Mouse (Mus musculus): ENCODE data around the gene Cald1. TPM values are rescaled to one million over a fixed set of nuclear protein-coding genes. Genes with fewer than 3 reads are reported as not detected.

Gene Cald1
- polyA plus RNA-seq, 1 experiment from 2014 or later = 70.4 TPM

GRCm38 (mm10) chr6:34640226-34640625 lies 41.9 kb downstream of the Cald1 start:
- H3K9ac ChIP-seq = no peak overlapping the region
- WGBS (ENCODE audit: insufficient replicate concordance) = 71% methylated on average over 9 of the region's 9 CpGs

GRCm38 (mm10) chr6:34641081-34641480 lies 42.8 kb downstream of the Cald1 start:
- ATAC-seq (ENCODE audit: low read depth) (no peak), DNase-seq (no peak)
- Histone ChIP-seq H3K27ac (no peak overlapping the region), H3K4me2 (no peak overlapping the region), H3K9ac (no peak overlapping the region), H3K36me3 (no peaks in the 10 kb centered on the region), H3K4me3 (replicated peaks) (no peak overlapping the region), H3K9me3 (replicated peaks) (no peaks in the 10 kb centered on the region), H3K27me3 (no peaks in the 10 kb centered on the region), H3K4me1 (replicated peaks) (no peaks in the 10 kb centered on the region)

More at GRCm38 (mm10) chr6:34640226-34640625, 41.9 kb downstream of the Cald1 start:
- DNase-seq (no peak), ATAC-seq (ENCODE audit: low read depth) (no peak)
- Histone ChIP-seq H3K4me3 (replicated peaks) (no peak overlapping the region), H3K4me2 (no peak overlapping the region), H3K9me3 (replicated peaks) (no peaks in the 10 kb centered on the region), H3K4me1 (replicated peaks) (no peaks in the 10 kb centered on the region), H3K27ac (no peak overlapping the region), H3K27me3 (no peaks in the 10 kb centered on the region), H3K36me3 (no peaks in the 10 kb centered on the region)

- ATAC-seq (ENCODE audit: low read depth) = no peak
- WGBS (ENCODE audit: insufficient replicate concordance) = 74% methylated on average over 5 of the region's 5 CpGs
These were observed 43.8 kb downstream of the Cald1 start for GRCm38 (mm10) chr6:34642075-34642547.

GRCm38 (mm10) chr6:34648017-34648787 lies 49.9 kb downstream of the Cald1 start:
- no peak for ATAC-seq (ENCODE audit: low read depth)
- H3K27ac ChIP-seq = no peak overlapping the region

More at GRCm38 (mm10) chr6:34642075-34642547, 43.8 kb downstream of the Cald1 start:
- Histone ChIP-seq H3K27ac (no peak overlapping the region), H3K4me3 (replicated peaks) (no peak overlapping the region), H3K9me3 (replicated peaks) (no peaks in the 10 kb centered on the region), H3K9ac (no peak overlapping the region), H3K4me1 (replicated peaks) (no peaks in the 10 kb centered on the region), H3K27me3 (no peaks in the 10 kb centered on the region), H3K36me3 (no peaks in the 10 kb centered on the region), H3K4me2 (no peak overlapping the region)
- no peak for DNase-seq

GRCm38 (mm10) chr6:34651298-34651697 lies 53.0 kb downstream of the Cald1 start:
- ATAC-seq (ENCODE audit: low read depth) (no peak), DNase-seq (no peak)
- Histone ChIP-seq H3K9ac (no peak overlapping the region), H3K27ac (no peak overlapping the region), H3K4me3 (replicated peaks) (no peak overlapping the region), H3K36me3 (no peaks in the 10 kb centered on the region), H3K4me2 (no peak overlapping the region), H3K4me1 (replicated peaks) (no peaks in the 10 kb centered on the region), H3K27me3 (no peaks in the 10 kb centered on the region), H3K9me3 (replicated peaks) (no peaks in the 10 kb centered on the region)
- WGBS (ENCODE audit: insufficient replicate concordance) = 73% methylated on average over 7 of the region's 7 CpGs

More at GRCm38 (mm10) chr6:34648017-34648787, 49.9 kb downstream of the Cald1 start:
- Histone ChIP-seq H3K4me3 (replicated peaks) (no peak overlapping the region), H3K9me3 (replicated peaks) (no peaks in the 10 kb centered on the region), H3K36me3 (no peaks in the 10 kb centered on the region), H3K27me3 (no peaks in the 10 kb centered on the region), H3K4me1 (replicated peaks) (no peaks in the 10 kb centered on the region), H3K9ac (no peak overlapping the region), H3K4me2 (no peak overlapping the region)
- WGBS (ENCODE audit: insufficient replicate concordance) = 56% methylated on average over 5 of the region's 5 CpGs
- no peak for DNase-seq

- no peaks in the 10 kb centered on the region for H3K27me3 ChIP-seq
- no peak overlapping the region for H3K9ac ChIP-seq
- ATAC-seq (ENCODE audit: low read depth) (no peak), DNase-seq (no peak)
- H3K27ac ChIP-seq = no peak overlapping the region
- no peak overlapping the region for H3K4me3 ChIP-seq (replicated peaks)
- no peaks in the 10 kb centered on the region for H3K9me3 ChIP-seq (replicated peaks)
- H3K36me3 ChIP-seq = no peaks in the 10 kb centered on the region
- 49% methylated on average over 3 of the region's 3 CpGs for WGBS (ENCODE audit: insufficient replicate concordance)
- H3K4me2 ChIP-seq = no peak overlapping the region
- H3K4me1 ChIP-seq (replicated peaks) = no peaks in the 10 kb centered on the region
These were observed 57.4 kb downstream of the Cald1 start for GRCm38 (mm10) chr6:34655719-34656118.

- Histone ChIP-seq H3K27me3 (no peaks in the 10 kb centered on the region), H3K4me3 (replicated peaks) (no peak overlapping the region), H3K4me1 (replicated peaks) (no peaks in the 10 kb centered on the region), H3K4me2 (no peak overlapping the region), H3K9me3 (replicated peaks) (no peaks in the 10 kb centered on the region), H3K27ac (no peak overlapping the region), H3K9ac (no peak overlapping the region), H3K36me3 (no peaks in the 10 kb centered on the region)
- WGBS (ENCODE audit: insufficient replicate concordance) = 52% methylated on average over 5 of the region's 5 CpGs
- DNase-seq = no peak
- no peak for ATAC-seq (ENCODE audit: low read depth)
These were observed 60.5 kb downstream of the Cald1 start for GRCm38 (mm10) chr6:34658791-34659190.

- no peak for DNase-seq
- 36% methylated on average over 8 of the region's 8 CpGs for WGBS (ENCODE audit: insufficient replicate concordance)
- no peak overlapping the region for H3K4me3 ChIP-seq (replicated peaks)
- H3K36me3 ChIP-seq = no peaks in the 10 kb centered on the region
- H3K9me3 ChIP-seq (replicated peaks) = no peaks in the 10 kb centered on the region
- no peak overlapping the region for H3K4me2 ChIP-seq
- no peak overlapping the region for H3K27ac ChIP-seq
- no peaks in the 10 kb centered on the region for H3K4me1 ChIP-seq (replicated peaks)
- no peaks in the 10 kb centered on the region for H3K27me3 ChIP-seq
- H3K9ac ChIP-seq = no peak overlapping the region
- no peak for ATAC-seq (ENCODE audit: low read depth)
These were observed 62.4 kb downstream of the Cald1 start for GRCm38 (mm10) chr6:34660724-34661123.

GRCm38 (mm10) chr6:34662626-34663025 lies 64.3 kb downstream of the Cald1 start:
- WGBS (ENCODE audit: insufficient replicate concordance) = 45% methylated on average over 6 of the region's 6 CpGs
- ATAC-seq (ENCODE audit: low read depth) = no peak
- no peaks in the 10 kb centered on the region for H3K36me3 ChIP-seq

GRCm38 (mm10) chr6:34664291-34664690 lies 66.0 kb downstream of the Cald1 start:
- Histone ChIP-seq H3K9ac (no peak overlapping the region), H3K4me1 (replicated peaks) (no peaks in the 10 kb centered on the region), H3K27me3 (no peaks in the 10 kb centered on the region), H3K36me3 (no peaks in the 10 kb centered on the region), H3K9me3 (replicated peaks) (no peaks in the 10 kb centered on the region), H3K27ac (no peak overlapping the region), H3K4me3 (replicated peaks) (no peak overlapping the region), H3K4me2 (no peak overlapping the region)
- ATAC-seq (ENCODE audit: low read depth) = no peak
- WGBS (ENCODE audit: insufficient replicate concordance) = 49% methylated on average over 4 of the region's 4 CpGs
- DNase-seq = no peak

More at GRCm38 (mm10) chr6:34662626-34663025, 64.3 kb downstream of the Cald1 start:
- no peak overlapping the region for H3K27ac ChIP-seq
- H3K27me3 ChIP-seq = no peaks in the 10 kb centered on the region
- H3K4me2 ChIP-seq = no peak overlapping the region
- H3K9me3 ChIP-seq (replicated peaks) = no peaks in the 10 kb centered on the region
- H3K4me3 ChIP-seq (replicated peaks) = no peak overlapping the region
- no peaks in the 10 kb centered on the region for H3K4me1 ChIP-seq (replicated peaks)
- DNase-seq = no peak
- H3K9ac ChIP-seq = no peak overlapping the region

- WGBS (ENCODE audit: insufficient replicate concordance) = 50% methylated on average over 5 of the region's 5 CpGs
- ATAC-seq (ENCODE audit: low read depth) = no peak
- H3K36me3 ChIP-seq = no peaks in the 10 kb centered on the region
These were observed 66.4 kb downstream of the Cald1 start for GRCm38 (mm10) chr6:34664749-34665148.

GRCm38 (mm10) chr6:34668739-34669254 lies 70.5 kb downstream of the Cald1 start:
- 80% methylated on average over 5 of the region's 5 CpGs for WGBS (ENCODE audit: insufficient replicate concordance)

More at GRCm38 (mm10) chr6:34664749-34665148, 66.4 kb downstream of the Cald1 start:
- Histone ChIP-seq H3K4me3 (replicated peaks) (no peak overlapping the region), H3K9ac (no peak overlapping the region), H3K27ac (no peak overlapping the region), H3K4me1 (replicated peaks) (no peaks in the 10 kb centered on the region), H3K4me2 (no peak overlapping the region), H3K27me3 (no peaks in the 10 kb centered on the region), H3K9me3 (replicated peaks) (no peaks in the 10 kb centered on the region)
- DNase-seq = no peak

More at GRCm38 (mm10) chr6:34668739-34669254, 70.5 kb downstream of the Cald1 start:
- no peaks in the 10 kb centered on the region for H3K27me3 ChIP-seq
- H3K9me3 ChIP-seq (replicated peaks) = no peaks in the 10 kb centered on the region
- no peaks in the 10 kb centered on the region for H3K36me3 ChIP-seq
- no peaks in the 10 kb centered on the region for H3K4me1 ChIP-seq (replicated peaks)
- H3K4me3 ChIP-seq (replicated peaks) = no peak overlapping the region
- no peak overlapping the region for H3K4me2 ChIP-seq
- H3K9ac ChIP-seq = no peak overlapping the region
- ATAC-seq (ENCODE audit: low read depth) (no peak), DNase-seq (no peak)
- no peak overlapping the region for H3K27ac ChIP-seq

All from liver, embryonic 13.5 days (tissue).